Mouse (Mus musculus) embryo, embryonic 10.5 days (tissue): Measurements from ENCODE around the gene Fgfr2.

Experiments used
- DNase-seq: peaks from one replicate; pipeline ENCODE4 v3.0.0-alpha.2; 2015; ENCODE audit warnings: low spot score

The Fgfr2 gene

GRCm38 (mm10) chr7:130270807-130271206, 2852.3 kb downstream of the Fgfr2 start:
- DNase-seq: no peak

GRCm38 (mm10) chr7:130269124-130269867, 2853.9 kb downstream of the Fgfr2 start:
- DNase-seq: peak; percentile 84

GRCm38 (mm10) chr7:130267099-130267498, 2856.1 kb downstream of the Fgfr2 start:
- peak; percentile 67 for DNase-seq

- peak; percentile 93 for DNase-seq
Measured at GRCm38 (mm10) chr7:130266166-130266490, 2857.0 kb downstream of the Fgfr2 start.

- DNase-seq: no peak
Measured at GRCm38 (mm10) chr7:130265319-130266165, 2857.6 kb downstream of the Fgfr2 start.

GRCm38 (mm10) chr7:130264616-130265318, 2858.4 kb downstream of the Fgfr2 start:
- peak; percentile 79 for DNase-seq

- peak; percentile 71 for DNase-seq
Measured at GRCm38 (mm10) chr7:130263799-130264351, 2859.3 kb downstream of the Fgfr2 start.

- no peak for DNase-seq
Measured at GRCm38 (mm10) chr7:130263233-130263594, 2859.9 kb downstream of the Fgfr2 start.

GRCm38 (mm10) chr7:130262528-130263232, 2860.5 kb downstream of the Fgfr2 start:
- DNase-seq: no peak

- peak; percentile 42 for DNase-seq
Measured at GRCm38 (mm10) chr7:130261684-130262527, 2861.2 kb downstream of the Fgfr2 start.

- DNase-seq: no peak
Measured at GRCm38 (mm10) chr7:130260905-130261683, 2862.1 kb downstream of the Fgfr2 start.

- no peak for DNase-seq
Measured at GRCm38 (mm10) chr7:130260060-130260459, 2863.1 kb downstream of the Fgfr2 start.

- DNase-seq: no peak
Measured at GRCm38 (mm10) chr7:130258704-130259295, 2864.3 kb downstream of the Fgfr2 start.

- DNase-seq: no peak
Measured at GRCm38 (mm10) chr7:130257991-130258703, 2865.0 kb downstream of the Fgfr2 start.

GRCm38 (mm10) chr7:130253264-130253663, 2869.9 kb downstream of the Fgfr2 start:
- DNase-seq: no peak

- DNase-seq: peak; percentile 67
Measured at GRCm38 (mm10) chr7:130251936-130252523, 2871.1 kb downstream of the Fgfr2 start.

- peak; percentile 43 for DNase-seq
Measured at GRCm38 (mm10) chr7:130250994-130251393, 2872.2 kb downstream of the Fgfr2 start.

- DNase-seq: no peak
Measured at GRCm38 (mm10) chr7:130248403-130248802, 2874.7 kb downstream of the Fgfr2 start.
